Mouse (Mus musculus) liver, embryonic 12.5 days (tissue): ENCODE data around the gene Tfr2. TPM values are rescaled to one million over a fixed set of nuclear protein-coding genes. Genes with fewer than 3 reads are reported as not detected.

ENCODE experiments used
- ATAC-seq: fragments of 200-750 bp; cut with Nextera tagmentation; 2 replicates; pipeline ENCODE4 v1.8.0; 2017; ENCODE audit warnings: moderate number of reproducible peaks, mild to moderate bottlenecking, moderate library complexity
- H3K27ac ChIP-seq: fragments of 300-500 bp; sonication (generic); 2 replicates; pipeline ENCODE4 v1.5.1; 2016; ENCODE audit warnings: mild to moderate bottlenecking
- H3K27me3 ChIP-seq: fragments of 300-500 bp; sonication (generic); replicated peaks from 2 replicates; pipeline ENCODE4 v1.6.1; 2016; ENCODE audit warnings: mild to moderate bottlenecking, moderate library complexity
- H3K36me3 ChIP-seq: fragments of 300-500 bp; sonication (generic); 2 replicates; pipeline ENCODE4 v1.6.1; 2016; ENCODE audit warnings: mild to moderate bottlenecking, moderate library complexity
- H3K4me1 ChIP-seq: fragments of 300-500 bp; sonication (generic); 2 replicates; pipeline ENCODE4 v1.6.1; 2016
- H3K4me2 ChIP-seq: fragments of 300-500 bp; sonication (generic); 2 replicates; pipeline ENCODE4 v1.6.1; 2016; ENCODE audit warnings: mild to moderate bottlenecking, moderate library complexity
- H3K4me3 ChIP-seq: fragments of 300-500 bp; sonication (generic); 2 replicates; pipeline ENCODE4 v1.5.1; 2016; ENCODE audit warnings: mild to moderate bottlenecking, moderate library complexity
- H3K9ac ChIP-seq: fragments of 300-500 bp; sonication (generic); 2 replicates; pipeline ENCODE4 v1.6.1; 2016; ENCODE audit warnings: mild to moderate bottlenecking, moderate library complexity
- H3K9me3 ChIP-seq: fragments of 300-500 bp; sonication (generic); replicated peaks from 2 replicates; pipeline ENCODE4 v1.6.1; 2016; ENCODE audit warnings: mild to moderate bottlenecking, moderate library complexity
- WGBS: fragments of 180-500 bp; shearing (Covaris S2); methylation state at CpG from one replicate; pipeline ENCODE4 v1.1.7; 2016; ENCODE audit not compliant: insufficient replicate concordance; 5-methylcytosine and 5-hydroxymethylcytosine counted together
- polyA plus RNA-seq: library from polyadenylated mRNA; unstranded; fragments of >200 nt; fragmentation: Nextera tagmentation; extraction: Ambion mirVana; gene quantifications from 2 replicates; pipeline ENCODE4 v1.2.1, GENCODE M21; 2016

Gene Tfr2
- polyA plus RNA-seq, 1 experiment from 2014 or later: 51.0 TPM

DNA sequence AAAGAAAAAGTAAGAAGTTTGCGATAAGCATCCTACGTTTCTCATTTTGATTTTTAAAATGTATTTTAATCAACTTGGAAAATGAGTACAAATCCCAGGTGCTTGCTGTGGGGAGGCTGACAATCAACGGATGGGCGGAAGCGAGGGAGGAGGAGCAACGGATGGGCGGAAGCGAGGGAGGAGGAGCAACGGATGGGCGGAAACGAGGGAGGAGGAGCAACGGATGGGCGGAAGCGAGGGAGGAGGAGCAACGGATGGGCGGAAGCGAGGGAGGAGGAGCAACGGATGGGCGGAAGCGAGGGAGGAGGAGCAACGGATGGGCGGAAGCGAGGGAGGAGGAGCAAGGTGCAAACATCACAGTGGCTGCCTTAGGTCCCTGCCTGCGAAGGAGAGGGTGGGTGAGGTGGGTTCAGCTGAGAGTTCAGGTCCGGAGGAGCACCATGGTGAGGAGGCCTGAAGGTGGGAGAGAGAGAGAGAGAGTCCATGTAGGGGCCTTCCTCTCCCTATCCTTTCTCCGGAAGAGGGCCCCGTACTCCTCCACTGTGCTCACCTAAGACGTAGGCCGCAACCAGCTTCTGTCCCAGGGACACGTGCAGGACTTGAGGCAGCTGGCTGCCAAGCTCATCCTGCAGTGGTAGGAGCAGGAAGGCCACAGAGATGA is 27.1 kb downstream of the Tfr2 start:
- peaks cover 16% of the 10 kb centered on the region for H3K36me3 ChIP-seq
- 29% methylated on average over 30 of the region's 30 CpGs for WGBS
- peak overlapping the region; percentile 33; the same call in 1 of the 2 replicates for H3K9ac ChIP-seq
- peaks cover 44% of the 10 kb centered on the region for H3K4me1 ChIP-seq
- H3K4me3 ChIP-seq: peak overlapping the region; percentile 34
- no peaks in the 10 kb centered on the region for H3K27me3 ChIP-seq
- H3K9me3 ChIP-seq: no peaks in the 10 kb centered on the region
- peak overlapping the region; percentile 76 for H3K27ac ChIP-seq
- peak overlapping the region; percentile 63 for H3K4me2 ChIP-seq
- no peak for ATAC-seq

DNA sequence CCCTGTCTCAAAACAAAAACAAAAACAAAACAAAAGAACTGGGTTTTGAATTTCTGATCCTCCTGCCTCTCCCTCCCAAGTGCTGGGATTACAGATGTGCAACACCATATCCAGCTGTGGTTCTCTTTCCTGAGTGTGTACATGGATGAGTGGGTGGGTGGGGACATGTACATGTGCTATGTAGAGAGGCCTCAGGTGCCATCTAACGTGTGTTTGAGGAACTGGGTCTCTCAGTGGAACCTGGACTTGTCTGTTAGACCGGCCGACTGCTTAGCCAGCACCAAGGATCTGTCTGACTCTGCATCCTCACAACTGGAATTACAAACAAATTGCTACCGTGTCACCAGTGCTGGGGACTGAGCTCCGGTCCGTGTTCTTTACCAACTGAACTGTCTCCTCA is 28.0 kb downstream of the Tfr2 start:
- no peak for ATAC-seq
- Histone ChIP-seq H3K4me1 (peaks cover 52% of the 10 kb centered on the region), H3K4me3 (no peak overlapping the region), H3K27ac (peak overlapping the region; percentile 76), H3K27me3 (no peaks in the 10 kb centered on the region), H3K36me3 (peaks cover 16% of the 10 kb centered on the region), H3K4me2 (peak overlapping the region; percentile 63), H3K9ac (no peak overlapping the region), H3K9me3 (no peaks in the 10 kb centered on the region)
- WGBS: 70% methylated on average over 6 of the region's 6 CpGs

DNA sequence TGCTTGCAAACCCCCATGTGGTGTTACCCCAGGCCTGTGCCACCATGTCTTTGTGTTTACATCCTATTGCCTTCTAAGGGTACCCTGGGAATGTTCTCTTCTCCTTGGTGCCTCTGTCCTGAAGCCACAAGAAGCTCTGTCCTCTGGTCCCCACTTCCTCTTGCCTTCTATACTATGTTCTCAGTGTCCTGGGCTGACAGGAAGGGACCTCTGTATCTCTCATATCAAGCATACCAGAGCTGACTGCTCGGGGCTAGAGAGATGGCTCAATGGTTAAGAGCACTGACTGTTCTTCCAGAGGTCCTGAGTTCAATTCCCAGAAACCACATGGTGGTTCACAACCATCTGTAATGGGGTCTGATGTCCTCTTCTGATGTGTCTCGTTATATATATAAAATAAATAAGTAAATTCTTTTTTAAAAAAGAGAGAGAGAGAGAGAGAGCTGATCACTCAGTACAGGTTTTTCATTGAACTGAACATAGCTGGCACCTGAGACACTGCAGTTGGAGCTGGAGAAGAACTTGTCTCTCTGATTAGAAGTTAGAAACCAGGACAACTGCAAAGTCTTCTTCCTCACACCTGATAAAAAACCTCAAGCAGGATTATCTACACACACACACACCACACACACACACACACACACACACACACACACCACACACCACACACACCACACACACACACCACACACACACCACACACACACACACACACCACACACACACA is 28.6 kb downstream of the Tfr2 start:
- H3K27me3 ChIP-seq: no peaks in the 10 kb centered on the region
- H3K9ac ChIP-seq: no peak overlapping the region
- H3K27ac ChIP-seq: peak overlapping the region; percentile 76
- H3K9me3 ChIP-seq: no peaks in the 10 kb centered on the region
- H3K4me1 ChIP-seq: peaks cover 58% of the 10 kb centered on the region
- peaks cover 16% of the 10 kb centered on the region for H3K36me3 ChIP-seq
- peak overlapping the region; percentile 96 for H3K4me2 ChIP-seq
- WGBS: 24% methylated on average over 2 of the region's 2 CpGs
- no peak for ATAC-seq
- no peak overlapping the region for H3K4me3 ChIP-seq

DNA sequence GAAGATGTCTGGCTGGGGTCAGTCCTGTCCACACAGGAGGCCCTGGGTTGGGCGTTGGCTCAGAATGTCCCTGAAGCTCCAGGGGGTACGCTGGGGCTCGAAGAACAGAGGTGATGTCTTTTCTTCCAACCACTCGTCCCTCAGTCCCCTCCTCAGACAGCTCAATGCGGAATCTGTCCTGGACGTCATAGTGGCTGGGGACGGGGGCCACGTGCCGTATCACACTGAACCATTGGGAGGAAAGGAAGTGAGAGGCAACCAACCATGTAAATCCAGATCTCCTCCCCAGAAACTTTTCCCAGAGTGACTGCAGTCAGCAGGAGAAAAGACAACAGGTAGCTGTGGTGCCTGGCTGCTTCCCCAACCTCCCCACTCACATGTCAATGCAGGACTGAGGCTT is 30.0 kb downstream of the Tfr2 start:
- Histone ChIP-seq H3K9ac (peak overlapping the region; percentile 85), H3K4me1 (peaks cover 71% of the 10 kb centered on the region), H3K36me3 (peaks cover 16% of the 10 kb centered on the region), H3K27ac (peak overlapping the region; percentile 79), H3K9me3 (no peaks in the 10 kb centered on the region), H3K4me3 (peak overlapping the region; percentile 78), H3K27me3 (no peaks in the 10 kb centered on the region), H3K4me2 (peak overlapping the region; percentile 96)
- no peak for ATAC-seq
- WGBS: 37% methylated on average over 9 of the region's 9 CpGs

DNA sequence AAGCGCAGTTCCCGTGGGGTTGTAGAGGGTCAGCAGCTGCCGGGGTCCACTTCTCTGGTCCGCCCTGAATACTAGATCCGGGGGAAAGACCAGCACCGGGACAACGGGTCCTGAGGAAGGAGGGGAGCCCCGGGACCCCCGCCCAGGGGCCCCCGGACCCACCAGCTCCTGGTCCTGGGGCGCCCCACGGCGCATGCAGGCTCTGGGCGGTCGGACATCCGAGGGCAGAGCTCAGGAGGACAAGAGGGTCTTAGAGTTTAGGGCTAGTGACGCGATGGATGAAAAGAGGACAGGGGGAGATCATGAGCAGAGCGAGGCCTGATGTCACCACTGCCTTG is 30.6 kb downstream of the Tfr2 start:
- Histone ChIP-seq H3K4me1 (peaks cover 78% of the 10 kb centered on the region), H3K4me2 (peak overlapping the region; percentile 96), H3K27ac (peak overlapping the region; percentile 79), H3K27me3 (no peaks in the 10 kb centered on the region), H3K36me3 (peaks cover 16% of the 10 kb centered on the region), H3K9me3 (no peaks in the 10 kb centered on the region), H3K4me3 (peak overlapping the region; percentile 78), H3K9ac (peak overlapping the region; percentile 85)
- WGBS: 2% methylated on average over 19 of the region's 19 CpGs
- ATAC-seq: peak; percentile 52

DNA sequence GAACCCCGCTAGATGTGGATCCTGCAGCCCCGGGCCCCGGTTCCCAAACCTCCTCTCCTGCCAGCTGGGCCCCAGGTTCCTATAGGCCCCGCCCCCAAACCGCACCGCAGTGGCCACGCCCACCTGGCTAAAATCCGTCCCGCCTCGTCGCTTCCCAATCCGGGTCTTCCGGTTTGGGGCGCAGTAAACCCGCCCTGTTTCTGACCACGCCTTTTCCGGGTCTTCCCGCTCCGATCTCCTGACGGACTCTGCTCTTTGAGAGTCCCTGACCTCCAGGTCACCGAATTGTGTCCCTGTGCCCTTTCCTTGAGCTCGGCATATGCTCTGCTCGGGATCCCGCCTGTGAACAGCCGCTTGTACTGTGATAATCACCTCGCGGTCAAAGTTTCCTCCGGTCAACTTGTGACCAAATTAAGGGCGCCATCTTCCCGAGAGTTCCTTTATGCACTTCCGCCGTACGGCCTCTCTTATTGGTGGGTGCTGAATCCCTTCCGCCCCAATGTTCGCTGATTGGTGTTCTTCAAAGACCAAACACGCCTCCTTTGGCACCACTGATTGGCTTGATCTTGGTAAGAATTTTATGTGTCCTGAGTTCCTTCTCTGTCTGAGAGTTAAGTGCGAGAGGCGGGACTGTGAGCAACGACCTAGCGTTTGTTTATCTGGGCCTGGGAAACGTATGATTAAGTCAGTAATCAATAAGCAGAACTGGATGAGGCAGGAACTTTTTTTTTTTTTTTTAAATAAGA is 31.2 kb downstream of the Tfr2 start, which contains the start of gene Mospd3:
Gene Mospd3 (minus strand): TSS at position 440 of the 746 bp plus-strand sequence.
- WGBS: under 1% methylated on average over 41 of the region's 41 CpGs
- peak; percentile 94 for ATAC-seq

DNA sequence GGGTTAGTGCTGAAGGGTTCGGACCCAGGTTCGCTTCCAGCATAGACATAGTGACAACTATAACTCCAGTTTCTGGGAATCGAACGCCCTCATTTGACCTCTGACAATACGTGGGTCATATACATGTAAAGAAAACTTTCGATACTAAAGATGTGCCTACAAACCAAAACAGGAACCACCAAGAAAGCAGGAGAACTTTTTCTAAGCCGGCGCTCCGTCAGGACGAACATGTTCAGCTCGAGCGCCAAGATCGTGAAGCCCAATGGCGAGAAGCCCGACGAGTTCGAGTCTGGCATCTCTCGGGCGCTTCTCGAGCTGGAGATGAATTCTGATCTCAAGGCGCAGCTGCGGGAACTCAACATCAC is 31.7 kb downstream of the Tfr2 start:
- peak overlapping the region; percentile 96 for H3K4me2 ChIP-seq
- H3K9me3 ChIP-seq: no peaks in the 10 kb centered on the region
- peaks cover 87% of the 10 kb centered on the region for H3K4me1 ChIP-seq
- no peak for ATAC-seq
- H3K36me3 ChIP-seq: peaks cover 24% of the 10 kb centered on the region
- H3K4me3 ChIP-seq: peak overlapping the region; percentile 78
- H3K9ac ChIP-seq: peak overlapping the region; percentile 73
- WGBS: under 1% methylated on average over 22 of the region's 22 CpGs
- H3K27ac ChIP-seq: peak overlapping the region; percentile 94
- H3K27me3 ChIP-seq: no peaks in the 10 kb centered on the region

More for the DNA sequence above, 31.2 kb downstream of the Tfr2 start, which contains the start of gene Mospd3:
- Histone ChIP-seq H3K4me3 (peak within 1 kb of the TSS; percentile 78), H3K27ac (peak within 1 kb of the TSS; percentile 94), H3K4me2 (peak within 1 kb of the TSS; percentile 96), H3K9ac (peak within 1 kb of the TSS; percentile 85), H3K9me3 (no peaks in the 10 kb centered on the region), H3K36me3 (peaks cover 20% of the 10 kb centered on the region), H3K27me3 (no peaks in the 10 kb centered on the region), H3K4me1 (peaks cover 83% of the 10 kb centered on the region)

DNA sequence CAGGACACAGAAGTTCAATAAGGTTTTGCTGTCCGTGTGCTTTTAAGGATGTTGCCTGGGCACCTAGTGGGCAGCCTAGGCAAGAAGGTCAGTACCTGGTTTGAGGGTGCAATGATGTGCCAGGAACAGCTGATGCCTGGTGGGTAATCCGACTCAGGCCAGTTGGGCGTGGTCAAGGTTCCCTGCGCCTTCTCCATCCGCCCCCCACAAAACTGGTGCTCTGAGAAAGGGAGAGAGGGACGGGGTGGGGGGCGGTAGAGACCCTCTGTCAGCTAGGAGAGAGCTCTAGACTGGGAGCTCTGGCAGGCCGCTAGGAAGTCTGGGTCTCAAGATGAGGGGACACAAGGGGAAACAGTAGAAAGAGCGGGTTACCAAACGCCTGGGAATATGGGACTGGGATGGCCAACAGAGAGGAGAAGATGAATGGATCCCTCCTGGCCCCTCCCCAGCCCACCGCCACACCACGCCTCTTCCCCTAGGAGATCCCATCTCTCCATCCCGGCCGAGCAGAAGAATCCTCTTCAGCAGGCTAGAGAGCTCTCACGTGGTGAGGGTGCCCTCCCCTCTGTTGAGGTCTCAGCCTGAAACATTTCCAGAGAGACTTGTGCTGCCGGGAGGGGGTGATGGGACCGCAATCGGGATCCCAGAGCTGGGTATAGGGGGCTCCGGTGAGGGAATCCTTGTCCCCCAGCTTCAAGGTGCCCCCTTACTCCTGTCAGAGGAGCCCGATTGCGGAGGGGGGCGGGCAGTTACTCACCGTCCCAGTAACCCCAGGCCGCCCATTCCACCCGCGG is 38.4 kb downstream of the Tfr2 start:
- no peak for ATAC-seq
- Histone ChIP-seq H3K4me2 (peak overlapping the region; percentile 4), H3K27ac (no peak overlapping the region), H3K4me1 (peaks cover 76% of the 10 kb centered on the region), H3K9me3 (no peaks in the 10 kb centered on the region), H3K36me3 (peaks cover 20% of the 10 kb centered on the region), H3K27me3 (peaks cover 30% of the 10 kb centered on the region), H3K4me3 (no peak overlapping the region), H3K9ac (no peak overlapping the region)
- WGBS: 33% methylated on average over 26 of the region's 26 CpGs

DNA sequence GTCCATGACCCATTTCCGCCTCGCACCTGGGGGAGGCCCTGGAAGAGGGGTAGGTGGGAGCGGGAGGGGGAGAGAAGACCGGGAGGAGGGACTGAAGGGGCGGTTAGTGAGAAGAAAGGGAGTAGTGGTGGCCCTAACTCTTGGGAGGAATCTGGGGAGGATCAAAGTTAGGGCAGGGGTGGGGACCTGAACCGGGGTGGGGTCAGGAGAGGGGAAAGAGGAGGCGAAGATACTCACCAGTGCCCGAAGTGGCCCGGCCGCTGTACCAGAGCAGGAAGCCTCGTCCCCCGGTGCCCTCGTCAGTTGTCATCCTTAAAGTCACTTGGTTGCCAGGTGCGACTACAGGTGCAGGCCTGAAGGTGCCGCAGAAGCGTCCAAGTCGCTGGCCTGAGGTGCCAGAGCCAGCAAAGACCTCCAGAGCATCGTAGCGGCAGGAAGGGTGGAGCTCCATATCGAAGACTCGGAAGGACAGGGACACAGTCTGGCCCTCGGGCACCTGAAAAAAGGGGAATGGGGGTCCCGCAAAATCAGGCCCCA is 39.1 kb downstream of the Tfr2 start:
- Histone ChIP-seq H3K27ac (no peak overlapping the region), H3K27me3 (peaks cover 30% of the 10 kb centered on the region), H3K36me3 (peaks cover 20% of the 10 kb centered on the region), H3K4me1 (peaks cover 76% of the 10 kb centered on the region), H3K9ac (no peak overlapping the region), H3K4me3 (no peak overlapping the region), H3K9me3 (no peaks in the 10 kb centered on the region), H3K4me2 (peak overlapping the region; percentile 4)
- WGBS: 38% methylated on average over 23 of the region's 23 CpGs
- no peak for ATAC-seq

DNA sequence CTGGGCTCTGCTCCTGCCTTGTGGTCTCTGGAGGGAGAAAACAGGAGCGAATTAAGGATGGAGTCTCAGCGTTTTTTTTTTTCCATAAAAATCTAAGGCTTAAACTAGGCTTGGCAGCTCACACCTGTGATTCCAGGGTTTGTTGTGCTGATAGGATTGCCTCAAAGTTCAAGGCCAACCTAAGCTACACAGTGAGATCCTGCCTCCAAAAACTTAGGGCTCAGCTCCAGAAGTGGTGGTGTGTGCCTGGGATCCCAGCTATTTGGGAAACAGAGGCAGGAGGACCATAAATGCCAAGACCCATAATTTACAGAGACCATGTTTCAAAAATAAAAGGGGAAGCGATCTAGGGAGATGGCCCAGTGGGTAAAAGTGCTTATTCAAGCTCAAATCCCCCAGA is 39.7 kb downstream of the Tfr2 start:
- WGBS: 56% methylated on average over 3 of the region's 3 CpGs

DNA sequence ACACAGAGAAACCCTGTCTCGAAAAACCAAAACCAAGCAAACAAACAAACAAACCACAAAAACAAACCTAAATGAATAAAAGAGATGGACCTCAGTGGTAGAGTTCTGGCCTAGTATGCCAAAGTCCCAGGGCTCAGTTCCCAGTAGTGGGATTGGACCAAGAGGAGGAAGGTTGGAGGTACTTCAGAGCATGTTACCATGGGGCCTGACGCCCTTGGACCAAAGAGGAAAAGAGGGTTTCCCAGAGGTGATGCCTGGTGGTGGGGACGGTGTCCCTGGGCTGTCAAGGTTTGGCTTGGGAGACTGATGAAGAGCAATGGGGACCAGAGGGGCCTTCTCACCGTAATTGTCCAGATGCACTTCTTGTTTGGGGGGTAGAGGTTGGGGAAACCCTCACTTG is 40.4 kb downstream of the Tfr2 start:
- peak overlapping the region; percentile 7; the same call in 1 of the 2 replicates for H3K4me3 ChIP-seq
- peak overlapping the region; percentile 39 for H3K4me2 ChIP-seq
- no peak overlapping the region for H3K9ac ChIP-seq
- H3K9me3 ChIP-seq: no peaks in the 10 kb centered on the region
- WGBS: 63% methylated on average over 4 of the region's 4 CpGs
- H3K4me1 ChIP-seq: peaks cover 65% of the 10 kb centered on the region
- peaks cover 30% of the 10 kb centered on the region for H3K27me3 ChIP-seq
- no peak overlapping the region for H3K27ac ChIP-seq
- ATAC-seq: no peak
- peaks cover 20% of the 10 kb centered on the region for H3K36me3 ChIP-seq

More for the DNA sequence above, 39.7 kb downstream of the Tfr2 start:
- Histone ChIP-seq H3K27ac (no peak overlapping the region), H3K4me3 (no peak overlapping the region), H3K9me3 (no peaks in the 10 kb centered on the region), H3K27me3 (peaks cover 30% of the 10 kb centered on the region), H3K4me1 (peaks cover 72% of the 10 kb centered on the region), H3K9ac (no peak overlapping the region), H3K4me2 (no peak overlapping the region), H3K36me3 (peaks cover 20% of the 10 kb centered on the region)
- no peak for ATAC-seq
